In genomic region chr7:70325381-70325780, GRCm38 (mm10) we compare ENCODE assay signal across 8 mouse cellular contexts. TPM values are rescaled to one million over a fixed set of nuclear protein-coding genes. Genes with fewer than 3 reads are reported as not detected.
DNase-seq lines count a peak whose midpoint lies in the region.

No protein-coding gene starts in this region.

- DNase-seq in adrenal gland, adult (ENCODE audit: inconsistent age in 2 of 2, low spot score in 1 of 2): peak; percentile 67 to 85
- DNase-seq in adrenal gland, adult 8-10 months: no peak
- DNase-seq in right cerebral cortex, postnatal 4 days: peak; percentile 7
- DNase-seq in right cerebral cortex, postnatal 14 days: no peak
- DNase-seq in kidney, postnatal 4 days: peak; percentile 30 to 57
- no peak for DNase-seq in left cerebral cortex, adult 18-20 months (ENCODE audit: low spot score in 2 of 2)
- no peak for DNase-seq in cerebellum, adult 11-12 months
- DNase-seq in urinary bladder, postnatal 25 days (ENCODE audit: low spot score): no peak

RNA-seq across cellular contexts. Expression of gene Nr2f2, which starts 41.2 kb away (rescaled TPM):
- total RNA-seq in adrenal gland, adult 8-10 months (2022): 100 to 1,000 TPM; 108 to 141 (median 120) TPM
- total RNA-seq in left cerebral cortex, adult 18-20 months (2021): 10 to 100 TPM; 35.3 to 42.7 TPM

Comparison
In these comparisons a context has a peak if more than half of its experiments do, and no peak if none do; other contexts are left out.
1. DNase-seq: peak in adrenal gland, adult (2 of 2), right cerebral cortex, postnatal 4 days (single experiment) and kidney, postnatal 4 days (2 of 2); none in adrenal gland, adult 8-10 months (single experiment), right cerebral cortex, postnatal 14 days (single experiment), left cerebral cortex, adult 18-20 months (0 of 2), cerebellum, adult 11-12 months (single experiment) and urinary bladder, postnatal 25 days (single experiment).